Mouse (Mus musculus) intestine, postnatal 0 days (tissue): ENCODE results near the gene Bcl2l13. TPM values are rescaled to one million over a fixed set of nuclear protein-coding genes. Genes with fewer than 3 reads are reported as not detected.

Source experiments
- ATAC-seq: fragments of 200-750 bp; cut with Nextera tagmentation; 2 replicates; pipeline ENCODE4 v1.8.0; 2017; ENCODE audit warnings: mild to moderate bottlenecking, moderate TSS enrichment, moderate library complexity
- H3K27ac ChIP-seq: fragments of 300-500 bp; sonication (generic); 2 replicates; pipeline ENCODE4 v1.5.1; 2014; ENCODE audit warnings: mild to moderate bottlenecking, low read depth, low read length, moderate library complexity
- H3K27me3 ChIP-seq: fragments of 300-500 bp; sonication (generic); replicated peaks from 2 replicates; pipeline ENCODE4 v1.6.1; 2014; ENCODE audit warnings: low read length, mixed read lengths; ENCODE audit not compliant: control insufficient read depth, insufficient read depth
- H3K36me3 ChIP-seq: fragments of 300-500 bp; sonication (generic); 2 replicates; pipeline ENCODE4 v1.6.1; 2014; ENCODE audit warnings: mild to moderate bottlenecking, moderate library complexity; ENCODE audit not compliant: control insufficient read depth, insufficient read depth
- H3K4me1 ChIP-seq: fragments of 300-500 bp; sonication (generic); replicated peaks from 2 replicates; pipeline ENCODE4 v1.6.1; 2014; ENCODE audit warnings: antibody characterized with exemption, low read length, mixed read lengths; ENCODE audit not compliant: control insufficient read depth, insufficient read depth
- H3K4me2 ChIP-seq: fragments of 300-500 bp; sonication (generic); replicated peaks from 2 replicates; pipeline ENCODE4 v1.6.1; 2014; ENCODE audit warnings: low read depth, mild to moderate bottlenecking, moderate library complexity
- H3K4me3 ChIP-seq: fragments of 300-500 bp; sonication (generic); 2 replicates; pipeline ENCODE4 v1.5.1; 2014; ENCODE audit warnings: low read depth, low read length
- H3K9ac ChIP-seq: fragments of 300-500 bp; sonication (generic); 2 replicates; pipeline ENCODE4 v1.6.1; 2014; ENCODE audit warnings: mild to moderate bottlenecking, low read depth, low read length
- H3K9me3 ChIP-seq: fragments of 300-500 bp; sonication (generic); 2 replicates; pipeline ENCODE4 v1.6.1; 2016; ENCODE audit warnings: mixed run types; ENCODE audit not compliant: control insufficient read depth
- CTCF ChIP-seq: sonication (generic); IDR thresholded peaks from 2 replicates; pipeline ENCODE4 v1.5.1; 2016; ENCODE audit warnings: low read depth, mild to moderate bottlenecking, control low read depth, antibody characterized with exemption, moderate library complexity
- WGBS: fragments of 180-500 bp; shearing (Covaris S2); extraction: QIAGEN DNeasy Blood & Tissue Kit; methylation state at CpG from one replicate; pipeline ENCODE4 v1.1.7; 2014; 5-methylcytosine and 5-hydroxymethylcytosine counted together
- polyA plus RNA-seq: library from polyadenylated mRNA; unstranded; fragments of >200 nt; fragmentation: Nextera tagmentation; extraction: Ambion mirVana; gene quantifications from 2 replicates; pipeline ENCODE4 v1.2.1, GENCODE M21; 2015

Gene Bcl2l13
- polyA plus RNA-seq, 1 experiment from 2014 or later = 9.9 TPM

DNA sequence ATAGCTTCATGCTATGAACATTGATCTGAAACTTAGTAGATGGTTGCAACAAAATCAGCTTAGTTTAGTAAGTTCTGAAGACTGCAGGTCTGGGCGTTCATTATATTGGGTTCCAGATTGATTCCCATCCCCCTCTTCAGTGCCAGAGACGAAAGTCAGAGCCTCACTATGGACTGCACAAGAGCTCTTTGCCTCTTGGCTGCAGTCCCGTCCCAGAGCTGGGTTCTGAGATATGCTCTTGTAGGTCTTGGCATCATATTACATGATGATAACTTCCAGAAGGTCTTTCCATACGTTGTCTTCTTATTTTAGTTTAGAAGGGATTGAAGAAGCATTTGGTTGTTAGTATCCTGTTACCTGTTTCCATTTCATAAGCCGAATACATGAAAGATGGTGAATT, 43.0 kb downstream of the Bcl2l13 start:
- Histone ChIP-seq H3K36me3 (peaks cover 43% of the 10 kb centered on the region), H3K9ac (no peak overlapping the region), H3K9me3 (no peaks in the 10 kb centered on the region), H3K4me3 (no peak overlapping the region), H3K4me2 (no peak overlapping the region), H3K27ac (no peak overlapping the region), H3K27me3 (no peaks in the 10 kb centered on the region), H3K4me1 (no peaks in the 10 kb centered on the region)
- TF ChIP-seq CTCF = no peak
- WGBS = 74% methylated on average over 5 of the region's 5 CpGs
- no peak for ATAC-seq

DNA sequence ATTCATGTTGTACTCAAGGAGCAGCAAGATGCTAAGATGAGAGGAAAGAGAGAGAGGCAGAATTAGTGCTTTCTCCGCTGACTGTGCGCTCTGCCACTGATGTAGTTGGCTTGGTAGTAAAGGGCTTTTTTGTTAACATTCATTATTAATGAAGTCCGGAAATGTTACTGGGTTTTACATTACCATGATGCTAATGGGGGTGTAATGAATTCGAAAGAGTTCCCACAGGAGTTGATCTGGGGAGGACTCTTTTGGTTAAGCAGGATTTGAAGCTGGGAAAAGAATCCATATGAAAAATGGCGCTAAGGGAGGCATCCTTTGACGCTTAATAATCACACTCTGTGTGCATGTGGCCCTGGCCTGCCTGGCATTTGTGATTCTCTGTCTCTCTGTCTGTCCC, 48.4 kb downstream of the Bcl2l13 start:
- Histone ChIP-seq H3K36me3 (peaks cover 45% of the 10 kb centered on the region), H3K4me3 (no peak overlapping the region), H3K4me1 (no peaks in the 10 kb centered on the region), H3K4me2 (no peak overlapping the region), H3K27ac (no peak overlapping the region), H3K9me3 (no peaks in the 10 kb centered on the region), H3K9ac (no peak overlapping the region), H3K27me3 (no peaks in the 10 kb centered on the region)
- TF ChIP-seq CTCF = no peak
- WGBS = 98% methylated on average over 6 of the region's 6 CpGs
- ATAC-seq = no peak

DNA sequence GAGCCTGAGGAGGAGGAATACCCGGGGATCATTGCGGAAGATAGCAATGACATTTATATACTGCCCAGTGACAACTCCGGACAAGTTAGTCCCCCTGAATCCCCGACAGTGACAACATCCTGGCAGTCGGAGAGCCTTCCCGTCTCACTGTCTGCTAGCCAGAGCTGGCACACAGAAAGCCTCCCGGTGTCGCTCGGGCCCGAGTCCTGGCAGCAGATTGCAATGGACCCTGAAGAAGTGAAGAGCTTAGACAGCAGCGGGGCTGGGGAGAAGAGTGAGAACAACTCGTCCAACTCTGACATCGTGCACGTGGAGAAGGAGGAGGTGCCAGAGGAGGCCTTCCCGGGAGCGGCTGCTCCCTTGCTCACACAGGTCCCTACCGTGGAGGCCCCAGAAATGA, 50.7 kb downstream of the Bcl2l13 start:
- TF ChIP-seq CTCF = no peak
- no peaks in the 10 kb centered on the region for H3K4me1 ChIP-seq
- peaks cover 40% of the 10 kb centered on the region for H3K36me3 ChIP-seq
- no peak for ATAC-seq
- WGBS = 88% methylated on average over 17 of the region's 17 CpGs
- no peak overlapping the region for H3K9ac ChIP-seq
- H3K9me3 ChIP-seq = no peaks in the 10 kb centered on the region
- H3K4me2 ChIP-seq = no peak overlapping the region
- H3K27ac ChIP-seq = no peak overlapping the region
- H3K4me3 ChIP-seq = no peak overlapping the region
- no peaks in the 10 kb centered on the region for H3K27me3 ChIP-seq

DNA sequence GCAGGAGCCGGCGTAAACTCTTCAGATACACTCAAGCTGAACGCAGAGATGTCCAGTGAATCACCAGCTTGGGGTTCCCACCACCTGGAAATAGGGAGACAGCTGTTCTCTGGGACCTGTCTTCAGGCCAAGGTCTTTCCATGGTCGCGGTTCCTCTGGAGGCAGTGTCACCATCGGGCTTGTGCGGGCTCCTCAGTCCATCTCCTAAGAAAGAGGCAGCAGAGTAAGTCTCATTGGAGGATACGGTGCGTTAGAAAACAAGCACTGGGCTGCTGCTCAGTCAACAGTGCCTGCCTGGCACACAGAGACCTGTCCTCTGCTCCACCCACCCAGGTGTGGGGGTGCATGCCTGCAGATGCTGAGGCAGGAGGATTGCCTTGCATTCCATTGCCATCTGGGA, 58.1 kb downstream of the Bcl2l13 start:
- Histone ChIP-seq H3K4me2 (no peak overlapping the region), H3K4me3 (no peak overlapping the region), H3K9ac (no peak overlapping the region), H3K27me3 (no peaks in the 10 kb centered on the region), H3K9me3 (no peaks in the 10 kb centered on the region), H3K36me3 (peaks cover 51% of the 10 kb centered on the region), H3K27ac (no peak overlapping the region), H3K4me1 (no peaks in the 10 kb centered on the region)
- no peak for ATAC-seq
- 95% methylated on average over 9 of the region's 9 CpGs for WGBS
- no peak for TF ChIP-seq CTCF

DNA sequence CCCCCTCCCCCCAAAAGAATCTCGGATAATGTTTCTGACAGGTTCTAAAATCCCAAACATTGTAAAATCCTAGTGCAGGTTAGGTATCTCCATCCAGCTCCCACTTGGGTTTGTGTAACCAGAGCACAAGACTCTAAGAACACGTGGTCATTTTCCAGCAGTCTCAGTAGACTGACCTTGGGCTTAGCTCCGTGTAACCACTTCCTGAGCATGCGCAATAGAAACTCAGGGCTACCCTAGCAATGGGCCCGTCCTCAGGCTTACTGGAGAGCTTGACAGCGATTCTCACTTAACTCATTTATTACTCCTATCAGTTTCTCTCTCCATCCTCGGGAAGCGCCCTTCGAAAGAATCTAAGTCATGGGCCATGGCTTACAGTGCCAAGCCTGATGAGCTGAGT, 58.5 kb downstream of the Bcl2l13 start:
- Histone ChIP-seq H3K27me3 (no peaks in the 10 kb centered on the region), H3K4me1 (no peaks in the 10 kb centered on the region), H3K4me2 (no peak overlapping the region), H3K4me3 (no peak overlapping the region), H3K9me3 (no peaks in the 10 kb centered on the region), H3K36me3 (peaks cover 51% of the 10 kb centered on the region), H3K9ac (no peak overlapping the region), H3K27ac (no peak overlapping the region)
- TF ChIP-seq CTCF = no peak
- WGBS = 78% methylated on average over 9 of the region's 9 CpGs
- ATAC-seq = no peak

DNA sequence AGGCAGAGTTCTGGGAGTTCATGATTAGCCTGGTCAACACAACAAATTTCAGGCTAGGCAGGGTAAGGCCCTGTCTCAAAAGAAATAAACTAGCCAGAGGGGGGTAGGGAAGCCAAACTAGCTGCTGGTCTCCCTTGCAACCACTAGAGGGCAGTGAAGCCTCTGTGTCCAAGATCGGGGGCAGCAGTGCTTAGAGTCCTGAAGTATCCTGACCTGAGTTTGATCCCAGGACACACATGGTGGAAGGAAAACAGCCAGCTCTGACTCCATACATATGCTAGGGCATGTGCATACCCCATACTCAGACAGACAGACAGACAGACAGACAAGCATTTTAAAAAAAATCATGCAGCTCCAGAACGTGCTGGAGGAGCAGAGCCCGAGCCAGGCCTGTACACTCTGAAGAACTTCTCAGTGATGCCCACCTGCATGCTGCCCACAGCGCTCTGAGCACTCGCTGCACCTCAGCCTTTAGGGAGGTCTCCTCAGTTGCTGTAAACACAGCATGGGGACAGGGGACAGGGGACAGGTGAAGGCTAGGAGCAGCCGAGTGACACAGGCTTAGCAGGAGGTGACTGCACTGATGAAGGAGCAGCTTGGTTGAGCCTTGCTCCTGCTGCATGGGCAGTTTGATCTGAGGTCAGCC, 62.3 kb downstream of the Bcl2l13 start:
- H3K27me3 ChIP-seq = no peaks in the 10 kb centered on the region
- H3K4me1 ChIP-seq = no peaks in the 10 kb centered on the region
- ATAC-seq = 0 out of 2 replicates have a peak, but pooled peaks have one; percentile 29
- no peak overlapping the region for H3K27ac ChIP-seq
- peak; percentile 92 for TF ChIP-seq CTCF
- H3K36me3 ChIP-seq = peaks cover 42% of the 10 kb centered on the region
- no peak overlapping the region for H3K4me2 ChIP-seq
- H3K9ac ChIP-seq = no peak overlapping the region
- WGBS = 69% methylated on average over 6 of the region's 6 CpGs
- no peak overlapping the region for H3K4me3 ChIP-seq
- no peaks in the 10 kb centered on the region for H3K9me3 ChIP-seq
